Mouse (Mus musculus) mouse embryonic stem cell (cell line): ENCODE results near the gene Spred2.

Experiments used
- in situ Hi-C, 2 experiments: fragments of 300-500 bp; cut with MboI; formaldehyde crosslinking; loops; 1 replicate in 1 of 2; 3 replicates in 1 of 2; pipeline ENCODE4 v1.14.3; 2019 to 2020; ENCODE audit warnings: low sequenced_read_pairs in 2 of 2, low pct_unique_long_range_greater_than_20kb in 1 of 2, mixed read lengths in 1 of 2; ENCODE audit not compliant: unreplicated experiment in 1 of 2

The Spred2 gene

DNA sequence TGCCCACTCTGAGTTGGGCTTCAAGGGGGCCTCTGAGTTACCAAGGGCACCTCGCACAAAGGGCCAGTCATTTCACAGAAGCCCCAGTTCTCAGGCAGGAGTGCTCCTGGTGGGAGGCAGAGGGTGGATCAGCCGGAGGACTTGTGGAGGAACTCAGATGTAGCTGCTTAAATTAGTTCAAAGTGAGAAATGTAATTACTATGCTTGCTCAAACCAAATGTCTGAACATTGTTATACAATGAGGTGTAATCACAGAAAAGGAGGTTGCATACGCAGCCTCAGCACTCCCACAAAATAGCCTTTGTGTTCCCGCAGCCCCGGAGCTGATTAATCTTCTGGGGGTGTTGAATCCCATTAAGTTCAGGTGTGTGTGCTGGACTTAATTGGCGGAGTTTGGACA is 20.5 kb downstream of the Spred2 start:
- in situ Hi-C loops, result no loop called here

DNA sequence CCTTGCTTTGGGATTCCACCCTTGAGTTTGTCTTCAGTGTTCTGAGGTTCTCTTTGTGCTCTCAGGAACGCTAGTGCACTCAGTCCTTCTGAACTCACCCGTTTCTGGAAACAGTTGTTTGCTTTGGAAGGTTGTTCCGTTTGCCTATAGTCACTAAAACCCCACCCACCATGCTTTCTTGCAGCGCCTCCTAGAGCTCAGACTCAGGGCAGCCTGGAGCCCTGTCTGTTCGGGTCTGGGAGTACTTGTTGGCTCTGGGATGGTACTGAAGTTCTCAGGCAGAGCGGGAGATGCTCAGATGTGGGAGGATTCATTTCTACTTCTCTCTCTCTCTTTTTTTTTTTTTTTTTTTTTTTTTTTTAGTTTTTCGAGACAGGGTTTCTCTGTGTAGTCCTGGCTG is 22.5 kb downstream of the Spred2 start:
- in situ Hi-C loops, result no loop called here

DNA sequence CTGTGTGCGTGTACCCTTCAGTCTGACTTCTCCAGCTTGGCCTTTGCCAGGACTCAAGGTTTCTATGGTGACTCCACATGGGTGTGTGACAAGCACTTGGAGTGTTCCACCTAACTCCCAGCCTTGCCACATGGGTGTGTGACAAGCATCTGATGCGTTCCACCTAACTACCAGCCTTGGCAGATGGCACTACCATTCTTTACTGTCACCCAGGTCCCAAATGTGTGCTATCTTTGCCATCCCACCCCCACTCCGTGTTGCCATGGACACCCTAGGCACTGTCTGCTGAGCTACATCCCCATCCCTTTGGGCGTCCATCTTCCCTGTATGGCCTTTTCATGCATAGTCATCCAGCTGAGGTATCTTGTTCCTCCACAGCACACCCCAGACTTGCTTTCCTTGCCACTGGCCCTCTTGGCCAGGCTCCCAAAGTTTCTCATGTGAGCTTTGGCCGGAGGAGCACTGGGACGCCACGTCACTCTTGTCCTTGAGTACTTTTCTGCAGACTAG is 23.5 kb downstream of the Spred2 start:
- in situ Hi-C loops, result no loop called here

DNA sequence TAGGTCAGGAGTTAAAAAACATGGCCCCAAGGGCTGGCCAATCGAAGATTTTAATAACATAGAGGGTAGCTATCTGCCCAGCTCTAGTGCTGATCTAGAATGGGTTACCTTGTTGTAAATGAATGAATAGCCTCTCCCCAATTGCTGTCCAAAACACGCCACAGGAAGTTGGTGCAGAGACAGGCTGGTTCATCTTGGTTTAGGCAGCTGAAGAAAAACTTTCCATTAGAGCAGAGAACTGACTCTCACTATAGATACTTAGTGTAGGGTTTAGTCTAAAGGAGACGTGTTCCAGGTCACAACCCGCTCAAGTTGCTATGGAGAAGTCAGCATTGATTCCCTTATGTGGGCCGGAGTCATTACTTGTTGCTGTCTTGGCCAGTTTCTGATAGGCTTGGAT is 25.6 kb downstream of the Spred2 start:
- in situ Hi-C loops, result no loop called here

DNA sequence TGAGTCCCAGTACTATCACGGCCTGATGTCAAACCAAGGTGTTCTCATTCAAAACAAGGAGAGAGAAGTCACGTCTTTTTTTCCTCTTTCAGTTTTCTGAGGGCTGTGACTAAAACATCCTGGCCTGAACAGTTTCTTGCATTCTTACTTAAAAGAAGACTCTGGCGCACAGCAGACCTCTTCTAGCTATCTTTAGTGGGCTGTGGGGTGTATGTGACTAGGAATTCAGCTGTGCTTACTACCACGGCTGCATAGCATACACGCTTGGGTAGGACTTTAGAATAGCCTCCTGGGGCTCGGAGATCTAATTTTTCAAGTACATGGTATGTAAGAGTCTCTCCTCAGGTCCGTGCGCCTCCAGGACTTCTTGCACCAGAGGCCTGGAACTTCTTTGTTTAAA is 26.0 kb downstream of the Spred2 start:
- in situ Hi-C loops, result no loop called here

DNA sequence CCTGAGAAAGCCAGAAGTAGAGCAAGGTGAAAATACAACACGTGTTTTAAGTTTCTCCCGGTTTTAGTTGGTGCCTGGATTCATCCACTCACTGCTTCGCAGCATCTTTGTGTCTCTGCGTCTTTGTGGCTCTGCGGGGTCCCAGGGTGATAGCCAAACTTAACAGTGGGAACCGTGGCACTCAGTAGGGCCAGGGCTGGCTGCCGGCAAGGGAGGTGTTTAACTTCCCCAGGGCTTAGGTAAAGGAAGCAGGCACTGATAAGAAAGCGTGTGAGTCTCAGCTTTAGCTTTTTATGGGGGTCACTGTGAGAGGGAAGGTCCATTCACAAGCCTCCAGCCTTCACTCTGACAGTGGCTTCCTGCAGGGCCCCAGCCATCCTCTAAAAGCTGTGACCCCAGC is 28.8 kb downstream of the Spred2 start:
- in situ Hi-C loops, result no loop called here

DNA sequence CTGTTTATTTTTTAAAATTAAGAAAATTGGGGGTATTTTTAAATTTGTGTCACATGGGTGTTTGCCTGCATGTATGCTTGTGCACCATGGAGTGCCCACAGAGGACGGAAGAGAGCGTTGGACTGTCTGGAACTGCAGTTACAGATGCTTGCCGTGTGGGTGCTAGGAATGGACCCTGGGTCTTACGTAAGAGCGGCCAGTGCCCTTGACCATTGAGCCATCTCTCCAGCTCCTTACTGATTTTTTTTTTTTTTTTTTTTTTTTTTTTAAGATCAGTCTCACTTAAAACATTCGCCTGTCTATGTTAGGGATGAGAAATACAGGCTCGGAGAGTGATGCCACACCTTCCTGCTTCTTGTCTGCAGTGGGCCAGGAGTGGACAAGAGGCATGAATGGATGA is 29.7 kb downstream of the Spred2 start:
- in situ Hi-C loops, result no loop called here

DNA sequence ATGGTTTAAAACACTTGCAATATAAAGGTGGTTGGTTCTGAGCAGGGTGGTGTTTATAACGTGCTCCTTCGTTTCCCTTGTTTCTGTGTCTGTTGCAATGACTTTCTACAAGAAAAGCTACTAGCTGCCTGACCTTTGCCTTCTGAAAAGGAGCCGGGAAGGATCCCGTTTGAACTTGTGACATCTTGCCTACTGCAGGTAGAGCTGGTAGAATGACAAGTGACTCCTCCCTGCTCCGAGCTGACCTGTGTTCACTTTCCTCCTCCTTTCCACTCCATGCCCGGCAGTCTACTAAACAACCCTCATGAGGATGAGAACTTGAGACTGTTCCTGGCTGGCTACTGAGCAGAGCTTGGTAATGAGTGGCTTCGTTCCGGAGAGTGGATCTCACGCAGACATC is 30.9 kb downstream of the Spred2 start:
- in situ Hi-C loops, result no loop called here

DNA sequence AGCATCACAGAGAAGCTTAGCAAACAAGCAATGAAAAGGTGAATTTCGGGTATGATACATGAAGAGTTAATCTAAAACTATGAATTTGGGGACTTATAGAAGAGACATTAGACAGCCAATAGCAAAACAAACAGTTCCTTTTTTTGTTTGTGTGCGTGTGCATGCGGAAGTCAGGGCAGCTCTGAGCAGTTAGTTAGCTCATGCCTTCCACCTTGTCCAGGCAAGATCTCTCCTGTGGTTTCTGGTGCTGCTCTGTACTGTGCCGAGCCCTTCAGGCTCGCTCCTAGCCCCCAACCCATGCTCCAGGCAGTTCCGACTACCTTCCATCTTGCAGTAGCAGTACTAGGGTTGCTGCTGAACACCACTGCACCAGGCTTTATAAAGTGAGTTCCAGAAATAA is 31.5 kb downstream of the Spred2 start:
- in situ Hi-C loops, result no loop called here

DNA sequence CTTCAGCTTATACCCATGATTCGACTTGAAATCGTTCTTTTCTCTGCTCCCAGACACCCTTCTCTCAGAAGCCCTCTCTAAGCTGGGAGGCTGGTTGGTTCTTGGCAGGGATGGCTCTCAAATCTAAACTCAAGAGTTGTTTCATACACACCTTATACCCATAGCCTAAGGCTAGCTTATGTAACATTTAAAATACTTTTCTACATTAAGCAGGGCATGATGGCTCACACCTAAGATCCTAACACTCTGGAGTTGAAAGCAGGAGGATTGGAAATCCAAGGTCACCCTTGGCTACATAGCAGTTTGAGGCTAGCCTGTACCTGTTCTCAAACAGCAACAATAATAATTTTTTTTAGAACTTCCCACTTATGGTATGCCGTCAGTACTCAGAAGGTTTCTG is 34.8 kb downstream of the Spred2 start:
- in situ Hi-C loops, result no loop called here

DNA sequence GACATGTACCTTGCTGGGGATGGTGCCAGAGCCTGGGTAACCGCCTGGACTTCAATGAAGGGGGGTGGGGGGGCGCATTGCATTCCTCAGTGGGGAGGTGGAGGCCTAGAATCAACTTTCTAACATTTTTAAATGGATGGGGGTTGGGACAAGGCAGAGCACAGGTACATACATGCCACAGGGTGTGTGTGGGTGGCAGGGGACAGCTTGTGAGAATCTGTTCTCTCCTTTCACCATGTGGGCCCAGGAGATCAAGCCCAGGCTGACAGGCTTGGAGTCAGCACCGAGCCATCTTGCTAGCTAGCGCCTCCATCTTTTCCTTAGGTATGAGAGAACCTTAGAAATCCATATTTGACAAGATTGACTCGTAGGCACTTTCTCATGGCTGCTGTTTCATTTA is 35.7 kb downstream of the Spred2 start:
- in situ Hi-C loops, result no loop called here

DNA sequence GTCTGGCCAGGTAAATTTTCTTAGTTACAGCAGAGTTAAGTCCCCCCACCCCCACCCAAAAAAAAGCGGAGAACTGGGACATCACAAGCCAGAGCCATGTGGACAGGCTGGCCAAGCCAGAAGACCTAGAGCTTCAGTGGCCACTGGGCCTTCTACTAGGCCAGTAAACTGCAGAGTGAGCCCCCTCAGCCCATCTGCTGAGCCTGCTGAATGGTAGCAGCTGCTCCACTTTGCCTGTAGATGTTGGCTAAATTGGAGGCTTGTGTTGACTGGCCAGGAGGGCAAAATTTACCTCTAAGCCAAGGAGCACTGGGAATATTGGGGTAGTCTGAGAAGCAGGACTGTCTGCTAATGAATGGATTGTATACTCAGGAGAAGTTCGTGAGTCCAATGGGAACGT is 36.4 kb downstream of the Spred2 start:
- in situ Hi-C loops, result no loop called here

DNA sequence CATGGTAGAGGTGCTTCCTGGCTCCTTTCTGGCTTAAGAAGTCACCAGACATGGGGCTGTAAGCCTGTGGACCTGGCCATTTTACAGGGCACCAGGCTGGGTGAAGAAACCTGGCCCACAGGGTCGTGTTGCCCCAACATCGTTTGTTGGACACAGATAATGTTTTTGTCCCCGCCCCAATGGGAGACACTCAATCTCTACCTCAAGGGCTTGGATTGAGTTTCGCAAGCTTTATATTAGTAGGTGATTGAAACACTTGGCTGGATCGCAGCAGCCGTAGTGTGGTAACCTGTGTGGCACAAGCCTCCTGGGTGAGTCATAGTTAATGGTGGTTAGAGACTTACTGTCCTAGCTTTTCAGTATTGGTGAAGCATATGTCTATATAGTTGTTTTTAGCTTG is 36.9 kb downstream of the Spred2 start:
- in situ Hi-C loops, result no loop called here

DNA sequence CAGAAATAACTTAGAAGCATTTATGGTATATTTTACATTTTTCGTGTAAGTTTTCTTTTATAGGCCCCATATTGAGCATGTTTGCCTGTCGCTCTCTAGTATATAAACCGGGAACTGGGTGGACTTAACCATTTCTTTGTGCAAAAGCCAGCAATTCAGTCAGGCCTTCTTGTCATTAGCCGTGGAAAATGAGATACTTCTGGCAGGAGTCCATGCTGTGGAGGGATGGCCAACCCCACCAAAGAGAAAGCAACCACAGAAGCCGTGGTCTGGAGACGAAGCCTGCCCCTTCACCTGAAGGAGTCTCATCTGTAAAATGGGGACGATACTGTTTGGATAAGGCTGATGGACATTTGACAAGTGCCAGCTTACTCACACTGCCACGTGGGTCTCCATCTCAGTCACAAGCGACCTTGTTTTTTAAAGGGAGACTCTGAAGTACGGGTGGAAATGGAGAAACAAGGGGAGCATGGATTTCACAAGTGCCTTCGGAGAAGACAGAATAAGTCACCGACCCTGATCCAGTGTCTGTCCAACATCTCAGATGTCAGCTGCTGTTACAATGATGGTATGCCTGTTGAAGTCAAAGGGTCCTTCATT is 37.7 kb downstream of the Spred2 start:
- in situ Hi-C loops, result no loop called here

DNA sequence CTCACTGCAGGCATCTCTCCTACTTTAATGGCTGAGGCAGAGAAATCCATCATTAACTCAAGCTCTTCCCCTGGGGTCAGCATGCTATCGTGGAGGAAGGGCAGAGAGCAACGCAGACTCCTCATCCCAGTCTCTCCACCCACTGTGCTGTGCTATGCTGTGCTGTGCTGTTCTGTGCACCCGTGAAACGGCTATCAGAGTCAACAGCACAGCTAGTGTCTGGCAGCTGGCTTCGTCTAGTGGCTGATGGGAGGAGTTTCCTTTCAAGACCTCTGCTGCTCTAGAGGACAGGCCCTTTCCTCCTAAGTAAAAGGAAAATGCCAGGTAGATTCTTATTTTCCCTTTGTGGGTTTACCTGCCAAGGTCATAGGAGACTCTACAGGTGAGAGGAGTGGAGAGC is 38.6 kb downstream of the Spred2 start:
- in situ Hi-C loops, result no loop called here

DNA sequence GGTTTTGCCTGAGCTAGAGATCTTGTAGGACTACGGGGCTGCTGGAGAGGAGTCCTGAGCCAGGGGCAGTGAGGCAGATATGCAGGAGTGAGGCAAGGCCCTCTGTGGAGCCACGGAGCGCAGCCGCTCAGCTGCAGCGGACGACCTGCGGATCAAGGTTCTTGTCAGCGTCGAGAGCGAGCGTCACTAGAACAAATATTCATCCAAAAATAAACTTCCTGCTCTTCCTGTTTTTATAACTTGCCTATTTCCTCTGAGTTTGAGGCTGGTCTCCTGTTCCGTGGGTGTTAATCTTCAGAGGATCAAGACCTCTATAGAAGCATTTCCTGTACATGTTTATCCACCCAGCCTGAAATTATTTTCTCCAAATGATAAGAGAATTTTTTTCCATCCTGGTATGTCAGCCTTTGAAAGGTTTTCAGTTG is 39.6 kb downstream of the Spred2 start:
- in situ Hi-C loops, result no loop called here

DNA sequence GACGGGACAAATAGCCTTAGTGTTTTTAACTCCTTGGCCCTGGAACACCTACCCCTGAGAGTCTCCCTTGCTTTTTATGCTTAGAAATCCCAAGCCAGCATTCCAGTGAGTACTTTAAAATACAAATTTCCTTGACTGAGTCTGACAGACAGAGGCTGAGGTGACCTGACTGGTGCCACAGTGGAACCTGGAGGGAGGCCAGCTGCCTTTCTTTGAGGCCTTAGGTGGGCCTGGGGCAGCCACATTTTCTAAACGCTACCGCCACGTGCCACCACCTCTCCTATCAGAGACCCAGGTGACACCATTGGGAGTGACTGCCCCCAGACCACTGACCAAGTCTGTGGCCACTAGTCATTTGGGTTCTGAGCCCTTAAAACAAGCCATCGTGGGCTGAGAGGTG is 40.2 kb downstream of the Spred2 start:
- in situ Hi-C loops, result no loop called here

DNA sequence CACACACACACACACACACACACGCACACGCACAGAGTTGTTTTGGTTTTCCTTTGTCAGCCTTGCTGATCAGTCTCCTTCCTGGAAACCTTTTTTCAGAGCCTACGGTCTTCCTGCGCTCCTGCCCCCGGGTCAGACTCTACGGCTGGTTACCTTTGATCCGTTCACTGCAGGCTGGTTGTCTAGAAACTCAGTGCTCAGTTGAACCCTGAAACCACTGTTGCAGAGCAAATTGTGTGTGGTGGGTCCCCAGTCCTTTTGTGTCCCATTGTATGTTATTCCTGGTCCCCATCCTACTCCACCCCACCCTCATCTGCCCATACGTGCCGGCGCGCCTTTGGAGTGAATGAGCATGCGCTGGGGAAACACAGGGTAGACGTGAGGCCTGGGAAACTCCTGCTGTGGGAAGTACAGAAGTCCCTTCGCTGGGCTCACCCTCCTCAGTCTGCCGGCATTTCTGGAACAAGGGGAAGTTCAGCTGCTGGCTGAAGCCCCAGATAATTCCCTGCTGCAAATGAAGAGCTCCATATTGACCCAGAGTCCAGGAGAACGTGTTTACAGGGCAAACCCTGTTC is 40.9 kb downstream of the Spred2 start:
- in situ Hi-C loops, result no loop called here

DNA sequence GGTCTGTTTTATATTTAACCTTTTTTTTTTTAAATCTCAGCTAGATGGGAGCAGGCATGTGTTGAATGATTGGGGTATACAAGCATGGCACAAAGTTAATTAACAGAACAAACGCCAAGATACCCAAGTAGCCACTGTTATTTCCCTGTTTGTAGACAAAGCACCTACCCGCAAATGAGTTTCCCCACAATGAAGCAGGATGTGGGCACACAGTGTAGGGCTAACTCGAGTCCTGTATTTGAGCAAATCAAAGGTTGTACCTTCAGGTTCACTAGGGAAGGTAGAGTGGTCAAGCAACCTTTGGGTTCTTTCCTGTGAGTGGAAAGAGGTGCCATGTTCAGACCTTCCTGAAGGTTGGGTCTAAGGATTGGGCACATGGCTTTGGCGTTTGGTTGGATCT is 41.5 kb downstream of the Spred2 start:
- in situ Hi-C loops, result no loop called here

DNA sequence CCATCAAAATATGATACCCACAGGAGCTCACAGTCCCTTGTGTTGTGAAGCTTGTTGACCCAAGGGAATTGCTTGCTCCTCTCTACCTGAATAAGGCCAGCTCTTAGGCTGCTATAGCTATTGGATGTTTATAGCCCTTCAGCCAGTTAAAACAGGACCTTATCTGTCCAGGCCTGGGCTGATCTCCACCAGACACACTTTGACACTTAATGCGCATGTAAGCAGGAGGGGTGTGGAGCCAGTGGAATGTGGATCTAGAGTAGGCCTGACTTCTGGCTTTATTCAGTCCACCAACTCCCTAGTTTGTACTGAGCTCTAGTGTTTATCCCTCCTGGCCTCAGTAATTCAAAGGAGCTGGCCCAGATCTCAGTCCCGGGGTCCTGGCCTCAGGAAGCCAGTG is 42.1 kb downstream of the Spred2 start:
- in situ Hi-C loops, result no loop called here

DNA sequence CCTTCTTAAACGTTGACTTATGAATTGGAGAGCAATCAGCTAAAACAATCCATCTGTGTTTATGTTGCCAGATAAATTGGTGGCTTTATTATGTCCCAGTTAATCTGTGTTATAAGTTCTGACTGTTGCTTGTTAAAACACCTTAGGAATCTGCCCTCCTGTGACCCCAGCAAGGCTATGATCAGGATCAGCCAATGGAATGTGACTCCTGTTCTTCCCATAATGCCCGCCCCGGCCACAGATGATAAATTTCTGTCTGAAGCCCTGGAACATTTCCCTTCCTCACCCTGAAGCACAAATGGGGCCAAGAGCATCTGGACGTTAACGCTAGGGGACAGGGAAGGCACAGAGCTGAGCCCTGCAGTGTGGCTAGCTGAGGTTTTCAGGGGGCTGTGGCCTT is 45.4 kb downstream of the Spred2 start:
- in situ Hi-C loops, result no loop called here
